Mouse (Mus musculus) left cerebral cortex, postnatal 25 days (tissue): ENCODE results near the gene Cox20. TPM values are rescaled to one million over a fixed set of nuclear protein-coding genes. Genes with fewer than 3 reads are reported as not detected.

Experiments
- DNase-seq, 2 experiments: peaks; one replicate each; pipeline ENCODE4 v3.0.0; 2022; ENCODE audit warnings: low spot score in 2 of 2, mixed read lengths in 1 of 2
- intact Hi-C: fragments of 180-260 bp; cut with DNase I; formaldehyde crosslinking; loops from one replicate; pipeline ENCODE4 v1.15.1; 2025
- total RNA-seq, 2 experiments: library from RNA; stranded (reverse); gene quantifications; 2 replicates each; pipeline ENCODE4 v1.2.3; 2021

Cox20 gene
- total RNA-seq, 2 experiments from 2014 or later, result 29.8 to 33.8 TPM

DNA sequence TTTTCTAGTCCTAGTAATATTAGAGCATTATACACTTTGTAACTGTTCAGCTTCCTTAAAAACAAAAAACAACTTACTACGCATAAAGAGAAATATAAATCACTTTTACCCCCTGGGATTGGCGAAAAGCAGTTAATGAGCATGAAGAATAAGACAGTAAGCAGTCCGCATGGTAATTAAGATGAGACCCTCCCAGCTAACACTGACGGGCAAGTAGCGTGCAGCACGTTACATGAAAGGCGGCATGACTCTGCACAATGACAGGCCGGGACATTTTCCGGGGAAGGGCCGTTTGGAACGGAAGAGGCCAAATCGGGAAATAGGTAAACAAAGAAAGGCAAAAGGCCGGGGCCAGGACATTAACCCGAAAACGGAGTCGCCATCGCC is 935 bp upstream of the Cox20 start:
- DNase-seq, result peak in 1 of 2 experiments; percentile 93
- intact Hi-C loops, result loop anchor here (1.0 to 5.0 kb wide), 4 partner anchors 19 to 336 kb away; partner anchors contain the start of genes Catspere2, Efcab2 and Hnrnpu

DNA sequence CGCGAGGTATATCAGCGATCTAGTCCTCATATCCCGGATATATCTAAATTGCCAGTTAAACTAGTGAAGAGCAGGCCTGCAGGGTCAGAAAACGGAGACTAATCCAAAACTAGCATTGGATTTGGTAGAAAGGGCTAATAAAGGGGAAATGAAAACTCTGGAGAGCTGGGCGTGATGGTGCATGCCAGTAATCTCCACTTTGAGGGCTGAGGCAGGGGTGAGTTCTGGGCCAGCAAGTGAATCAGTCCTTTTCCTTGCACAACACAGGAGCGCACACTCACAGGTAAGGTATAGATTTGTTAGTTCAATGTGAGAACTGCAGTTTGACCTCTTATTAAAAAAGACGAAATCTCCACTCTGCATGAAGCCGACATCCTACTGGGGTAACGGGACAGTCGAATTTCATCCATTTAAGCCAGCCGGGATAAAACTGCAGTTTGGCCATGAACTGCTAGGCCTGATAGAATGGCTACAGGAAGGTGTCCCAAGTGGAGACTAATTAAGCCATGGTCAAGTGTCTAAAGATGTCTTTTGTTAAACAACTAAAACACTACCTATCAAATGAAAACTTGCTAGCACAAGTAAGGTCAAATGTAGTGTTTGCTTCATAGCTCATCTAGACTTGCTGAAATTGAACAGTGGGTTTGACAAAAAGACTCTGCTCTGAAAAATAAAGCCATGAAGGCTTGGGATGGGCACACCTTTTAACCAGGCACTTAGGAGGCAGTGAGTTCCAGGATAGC is 536 bp downstream of the Cox20 start:
- no peak for DNase-seq
- intact Hi-C loops, result loop anchor here (5.0 kb wide), 1 partner anchor 337 kb away; the partner anchor contains the start of gene Catspere2

DNA sequence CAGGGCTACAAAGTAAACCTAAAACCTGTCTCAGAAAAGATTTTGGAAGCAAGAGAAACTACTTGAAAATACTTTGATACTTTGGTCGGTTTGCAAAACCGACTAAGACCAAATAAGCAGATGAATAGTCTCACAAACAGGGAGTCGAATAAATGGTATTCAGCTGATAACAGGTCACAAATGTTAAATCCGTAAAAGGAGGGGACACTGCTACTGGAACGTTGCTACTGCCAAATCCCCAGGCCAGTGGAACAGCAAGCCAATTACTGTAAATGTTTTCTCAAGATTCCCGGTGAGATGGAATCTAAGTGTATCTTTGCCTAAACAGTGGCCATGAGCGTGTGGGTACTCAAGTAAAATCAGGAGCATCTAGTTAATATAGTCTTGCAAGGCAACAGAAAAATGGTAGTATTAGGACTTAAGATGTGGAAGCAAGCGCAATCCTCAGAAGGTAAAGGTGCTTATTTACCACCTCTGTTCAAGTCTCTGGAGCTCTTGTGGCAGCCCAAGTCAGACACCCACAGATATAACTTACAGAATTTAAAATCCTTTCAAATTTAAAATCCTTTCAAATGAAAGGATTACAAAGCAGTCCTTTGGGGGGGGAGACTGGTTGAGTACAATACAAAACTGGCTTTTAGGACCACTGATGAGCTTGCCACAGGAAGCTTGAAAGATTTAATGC is 1.2 kb downstream of the Cox20 start:
- DNase-seq, result no peak
- intact Hi-C loops, result no loop called here

DNA sequence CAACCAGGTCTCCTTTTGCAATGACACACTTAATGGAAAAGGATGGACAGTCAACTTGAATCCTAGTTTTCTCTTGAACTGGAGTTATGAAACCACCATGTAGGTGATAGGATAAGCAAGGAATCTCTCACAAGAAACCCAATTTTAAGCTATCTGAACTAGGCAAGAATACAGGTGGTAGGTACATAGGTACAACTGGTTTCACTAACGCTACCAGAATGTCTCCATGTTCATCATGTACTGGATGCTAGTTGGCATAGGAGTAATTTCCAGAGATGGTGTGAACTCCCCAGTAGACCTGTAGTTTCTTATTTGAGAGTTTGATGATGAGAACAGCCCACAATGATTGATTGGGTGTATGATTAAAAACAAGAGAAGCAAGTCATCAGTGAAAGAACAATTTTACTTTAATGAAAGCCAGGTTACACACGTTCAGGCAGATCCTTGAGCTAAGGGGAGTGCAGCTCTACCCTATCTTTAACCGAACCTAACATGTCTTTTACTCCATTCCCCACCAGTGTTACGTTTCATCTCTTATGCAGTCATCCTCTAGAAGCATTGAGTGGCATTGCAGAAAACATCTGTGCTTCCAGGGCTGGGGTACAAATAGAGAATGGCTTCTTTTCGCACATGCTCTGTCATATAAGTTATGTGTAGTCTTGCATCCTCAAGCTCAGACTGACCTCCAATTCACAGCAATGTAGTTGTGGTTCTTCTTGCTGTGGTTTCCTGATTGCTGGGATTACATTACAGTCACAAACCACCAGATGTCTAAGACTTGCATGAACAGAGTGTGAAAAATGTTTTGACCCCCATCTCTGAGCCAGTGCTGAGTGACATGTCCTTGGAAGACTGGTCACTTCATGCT is 2.0 kb downstream of the Cox20 start:
- intact Hi-C loops, result no loop called here
- peak in 1 of 2 experiments; percentile 16 for DNase-seq

DNA sequence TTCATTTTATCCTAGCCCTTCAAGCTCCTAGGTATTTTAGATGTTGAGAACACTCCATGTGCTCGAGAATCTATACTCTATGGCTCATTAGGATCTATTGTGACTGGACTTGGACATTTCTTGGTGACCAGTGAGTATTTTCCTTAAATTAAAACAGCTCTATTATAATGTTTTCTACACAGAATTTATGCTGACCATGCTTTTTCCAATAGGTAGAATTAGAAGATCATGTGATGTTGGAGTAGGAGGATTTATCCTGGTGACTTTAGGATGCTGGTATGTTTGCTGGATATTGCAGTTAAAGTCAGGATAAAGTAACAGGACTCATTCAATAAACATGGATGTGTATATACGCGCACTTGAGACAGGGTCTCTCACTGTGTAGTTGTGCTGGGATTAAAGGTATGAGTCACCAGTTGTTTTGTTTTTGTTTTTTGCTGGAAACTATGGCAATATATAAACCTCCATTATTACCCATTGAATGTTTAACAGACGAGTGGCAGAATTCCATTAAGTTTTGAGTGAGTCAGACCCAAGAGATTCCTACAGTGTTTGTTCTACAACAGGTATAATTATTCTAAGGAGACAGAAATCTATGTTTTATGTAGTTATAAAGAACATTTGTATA is 2.9 kb downstream of the Cox20 start:
- no peak for DNase-seq
- intact Hi-C loops, result no loop called here

DNA sequence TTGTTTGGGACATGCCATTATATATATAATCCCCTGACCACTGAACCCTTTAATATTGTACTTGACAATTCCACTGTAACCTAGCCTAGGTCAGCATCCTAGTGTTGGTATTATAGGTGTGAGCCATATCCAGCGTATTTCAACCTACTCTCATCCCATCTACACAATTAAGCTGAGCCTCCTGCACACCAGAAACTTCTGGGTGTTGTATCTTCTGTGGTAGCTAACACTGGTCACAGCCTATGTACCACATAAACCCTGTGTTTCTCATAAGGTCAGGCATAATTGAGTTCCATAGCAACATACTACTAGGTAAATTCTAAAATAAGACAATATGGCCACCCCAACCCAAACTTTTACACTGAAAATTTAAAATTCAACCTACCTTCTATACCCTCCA is 4.3 kb downstream of the Cox20 start:
- no peak for DNase-seq
- intact Hi-C loops, result no loop called here

DNA sequence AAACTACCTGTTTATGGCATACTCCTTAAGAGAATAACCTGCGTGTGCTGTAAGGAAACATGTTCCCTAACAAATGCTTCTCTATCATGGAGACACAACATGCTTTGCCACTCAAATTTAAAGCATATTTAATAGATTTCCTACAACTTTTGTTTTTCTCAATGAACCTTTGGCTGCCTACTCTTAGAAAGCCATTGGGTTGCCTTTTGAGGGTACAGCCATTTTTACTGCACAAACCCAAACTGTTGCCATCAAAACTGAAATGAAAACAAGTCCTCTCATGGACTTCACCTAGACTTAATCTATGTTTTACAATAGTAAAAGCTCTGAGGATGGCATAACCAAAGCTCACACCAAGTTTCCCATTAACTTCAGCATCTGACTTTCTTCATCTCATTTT is 5.6 kb downstream of the Cox20 start:
- DNase-seq, result no peak
- intact Hi-C loops, result no loop called here

DNA sequence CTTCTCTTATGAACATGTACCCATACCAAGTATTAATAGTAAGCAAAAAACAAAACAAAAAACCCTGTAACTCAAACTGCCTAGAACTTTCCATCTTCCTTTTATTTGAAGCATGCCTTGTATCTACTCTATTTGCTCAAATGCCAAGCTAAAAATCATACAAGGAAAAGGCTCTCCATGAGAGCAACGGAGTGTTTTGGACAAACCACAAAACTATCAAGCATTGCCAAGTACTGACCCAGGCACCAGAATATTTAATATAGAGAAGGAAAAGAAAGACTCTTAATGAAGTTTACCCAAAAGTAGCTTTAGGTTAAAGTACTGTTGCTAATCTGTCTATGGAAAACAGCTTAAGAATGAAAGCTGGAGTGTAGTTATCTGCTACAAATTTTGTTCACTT is 7.4 kb downstream of the Cox20 start:
- intact Hi-C loops, result no loop called here
- DNase-seq, result no peak

DNA sequence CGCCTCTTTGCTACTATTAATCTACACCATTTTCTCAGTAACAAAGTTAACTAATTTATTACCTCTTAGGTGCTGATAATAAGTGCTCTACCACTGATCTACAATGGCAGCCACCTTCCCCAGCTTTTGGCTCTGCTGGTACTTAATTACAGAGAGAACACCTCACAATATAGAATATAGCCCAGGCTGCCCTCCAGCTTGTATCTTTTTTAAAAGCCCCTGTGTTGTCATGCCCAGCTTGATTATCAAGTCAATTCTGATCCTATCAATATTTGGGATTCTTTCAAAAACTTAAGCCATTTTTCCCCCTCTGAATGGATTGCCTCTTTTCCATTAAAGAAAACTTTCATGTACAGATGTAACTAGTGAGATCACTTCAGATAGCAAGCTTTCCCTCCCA is 8.0 kb downstream of the Cox20 start:
- intact Hi-C loops, result no loop called here
- DNase-seq, result no peak

DNA sequence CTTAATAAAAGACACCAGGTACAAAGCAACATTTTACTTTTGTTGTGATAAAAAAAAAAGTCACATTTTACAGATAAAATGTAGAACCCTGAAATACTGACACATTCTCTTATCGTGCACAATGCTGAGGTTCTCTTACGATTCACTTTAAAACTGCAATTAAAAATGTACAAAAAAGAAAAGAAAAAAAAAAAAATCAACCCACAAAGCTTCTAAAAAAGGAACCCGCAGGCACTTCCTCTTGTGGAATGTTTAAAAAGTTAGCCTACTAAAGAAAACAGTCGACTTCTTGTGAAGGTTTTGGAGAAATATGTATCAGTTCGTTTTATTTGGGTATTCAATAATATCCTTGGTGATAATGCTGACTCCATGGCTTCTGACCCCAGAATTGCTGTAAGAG is 10.1 kb downstream of the Cox20 start:
- intact Hi-C loops, result no loop called here
- no peak for DNase-seq

DNA sequence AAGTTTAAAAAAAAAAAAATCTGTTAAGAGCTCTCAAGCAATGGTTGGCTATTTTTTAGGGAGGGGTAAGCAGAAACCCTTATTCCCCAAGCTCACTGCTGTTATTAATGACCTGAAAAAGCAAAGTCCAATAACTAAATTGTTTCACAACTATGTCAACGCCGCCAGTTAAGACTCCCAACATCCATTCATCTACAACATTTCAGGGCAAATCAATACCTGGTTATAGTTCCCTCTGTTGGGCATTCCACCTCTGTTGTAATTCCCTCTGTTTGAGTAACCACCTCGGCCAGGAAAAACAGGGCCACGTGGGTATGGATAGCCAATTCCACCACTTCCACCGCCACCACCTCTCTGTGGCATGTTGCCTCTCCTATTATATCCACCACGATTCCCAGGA is 11.0 kb downstream of the Cox20 start:
- intact Hi-C loops, result no loop called here
- no peak for DNase-seq

DNA sequence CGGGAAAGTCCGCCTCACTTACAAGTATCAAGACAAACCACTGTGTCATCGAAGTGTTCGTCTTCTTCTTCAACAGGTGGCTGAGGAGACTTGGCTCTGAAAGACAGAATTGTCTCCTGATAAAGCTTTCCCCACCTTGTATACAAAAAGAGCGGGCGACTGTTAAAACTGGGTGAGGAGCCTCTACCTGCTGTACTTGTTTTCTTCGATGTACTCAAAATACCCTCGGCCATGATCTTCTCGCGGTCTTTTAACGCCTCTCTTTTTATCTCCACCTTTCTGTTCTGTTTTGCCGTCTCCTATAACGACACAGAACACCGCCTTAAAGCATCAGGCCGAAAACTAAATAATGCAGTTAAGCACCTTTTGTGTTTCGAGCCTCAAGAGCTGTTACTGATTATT is 16.9 kb downstream of the Cox20 start:
- peak in 1 of 2 experiments; percentile 15 for DNase-seq
- intact Hi-C loops, result loop anchor here (2.0 kb wide), 1 partner anchor 113 kb away; no protein-coding TSS in a partner anchor

DNA sequence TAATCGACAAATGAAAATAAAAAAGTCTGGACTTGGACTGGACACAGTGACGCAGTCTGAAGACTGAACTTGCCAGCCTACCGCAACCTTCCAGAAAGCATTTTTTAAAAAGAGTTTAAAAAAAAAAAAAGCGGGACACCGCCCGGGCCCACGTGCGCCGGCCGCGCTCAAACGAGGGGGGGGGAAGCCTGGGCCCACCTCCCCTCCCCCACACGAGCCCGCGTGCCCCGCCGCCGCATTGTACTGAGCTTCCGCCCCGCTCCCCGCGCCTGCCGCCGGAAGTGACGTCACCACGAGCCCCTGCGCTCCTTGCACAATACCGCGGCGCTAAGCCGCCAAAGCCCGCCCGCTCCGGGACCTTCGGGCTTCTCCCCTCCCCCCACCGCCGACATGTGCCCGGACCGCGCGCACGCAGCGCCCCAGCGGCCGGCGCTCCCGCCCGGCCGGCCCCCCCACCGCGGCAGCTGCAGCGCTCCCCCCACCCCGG is 17.4 kb downstream of the Cox20 start:
- intact Hi-C loops, result loop anchor here (2.0 kb wide), 1 partner anchor 112 kb away; no protein-coding TSS in a partner anchor
- DNase-seq, result peak; percentile 89 to 91

DNA sequence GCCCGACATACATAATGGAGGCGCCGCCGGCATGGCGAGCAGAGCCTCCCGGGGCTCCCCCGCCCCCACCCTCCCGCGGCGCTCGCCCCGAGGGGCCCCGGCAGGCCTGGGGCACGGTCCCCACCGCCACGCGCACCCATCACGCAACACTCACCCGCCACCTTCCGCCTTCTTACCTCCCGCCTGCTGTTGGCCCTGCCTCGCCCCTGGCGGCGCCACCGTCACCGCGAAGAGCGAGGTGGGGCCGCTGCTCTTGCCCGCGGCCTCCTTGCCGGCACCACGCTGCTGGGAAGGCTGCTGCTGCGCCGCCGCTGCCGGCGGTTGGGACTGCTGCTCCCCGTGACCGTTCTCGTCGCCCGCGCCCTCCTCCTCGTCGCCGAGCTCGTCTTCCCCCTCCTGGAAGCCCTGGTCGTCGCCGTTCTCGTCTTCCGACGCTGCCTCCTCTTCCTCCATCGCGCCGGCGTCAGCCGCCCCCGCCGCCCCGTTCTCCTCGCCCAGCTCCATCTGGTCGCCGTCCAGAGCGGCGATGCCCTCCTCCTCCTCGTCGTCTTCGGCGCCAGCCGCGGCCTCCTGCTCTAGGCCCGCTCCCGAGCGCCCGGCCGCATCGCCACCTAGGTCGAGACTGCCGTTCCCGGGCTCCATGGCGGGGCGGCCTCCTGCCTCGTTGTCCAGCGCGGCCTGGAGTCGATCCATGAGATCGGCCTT is 18.0 kb downstream of the Cox20 start:
- DNase-seq, result peak in 1 of 2 experiments; percentile 60
- intact Hi-C loops, result loop anchor here (1.0 to 2.0 kb wide), 4 partner anchors 19 to 112 kb away; partner anchors contain the start of gene Efcab2

DNA sequence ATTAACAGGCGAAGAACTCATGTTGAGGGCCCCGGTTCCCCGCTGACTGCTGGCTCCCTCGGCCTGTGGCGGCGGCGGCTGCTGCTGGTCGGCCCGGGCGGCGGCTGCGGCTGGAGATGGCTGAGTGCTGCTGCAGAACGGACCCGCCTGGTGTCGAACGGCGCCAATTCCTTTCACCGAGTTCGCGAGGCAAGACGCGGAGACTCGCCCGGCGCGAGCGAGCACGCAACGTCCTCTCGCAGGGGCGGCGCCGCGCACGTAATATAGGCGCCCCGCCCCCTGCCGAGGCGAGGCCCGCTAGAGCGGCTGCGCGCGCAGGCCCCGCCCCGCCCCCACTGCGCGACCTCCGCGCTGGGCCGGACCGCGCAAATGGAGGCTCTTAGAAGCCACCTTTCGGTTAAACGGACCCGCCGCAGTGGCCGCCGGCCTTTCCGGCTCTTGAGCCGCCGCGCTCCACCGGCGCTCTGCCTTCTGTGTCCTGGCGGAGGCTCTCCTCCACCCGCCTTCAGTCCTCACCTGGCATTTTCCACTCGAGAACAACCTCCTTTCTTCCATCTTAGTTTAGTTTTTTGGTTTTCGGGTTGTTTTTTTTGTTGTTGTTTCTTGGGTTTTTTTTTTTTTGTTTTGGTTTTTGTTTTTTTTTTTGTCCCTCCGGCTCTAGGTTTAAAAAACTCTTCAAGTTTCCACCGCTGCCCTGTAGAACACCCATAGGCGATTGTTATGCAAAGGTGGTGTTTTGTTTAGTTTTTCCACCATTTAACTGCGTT is 18.8 kb downstream of the Cox20 start, which contains the start of gene Hnrnpu:
TSS of gene Hnrnpu (minus strand) at position 247 of the 767 bp plus-strand sequence.
- DNase-seq, result peak; percentile 97 to 98
- intact Hi-C loops, result loop anchor here (1.0 to 2.0 kb wide), 4 partner anchors 19 to 111 kb away; partner anchors contain the start of gene Efcab2

DNA sequence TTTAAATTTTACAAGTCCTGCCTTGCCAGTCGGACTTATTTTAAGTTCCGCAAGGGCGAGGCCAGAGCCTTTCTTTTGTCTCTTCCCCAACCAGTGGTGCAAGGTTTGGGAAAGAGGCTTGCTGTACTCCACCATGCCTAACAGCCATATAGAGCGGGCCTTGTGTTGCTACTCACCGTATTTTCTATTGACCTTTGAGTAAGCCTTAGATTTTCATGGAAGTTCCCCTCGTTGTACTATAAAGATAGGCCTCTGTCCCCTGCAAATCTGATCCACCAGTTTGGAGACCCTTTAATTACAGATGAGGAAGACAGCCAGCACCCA is 19.4 kb downstream of the Cox20 start:
- intact Hi-C loops, result no loop called here
- DNase-seq, result peak in 1 of 2 experiments; percentile 16

DNA sequence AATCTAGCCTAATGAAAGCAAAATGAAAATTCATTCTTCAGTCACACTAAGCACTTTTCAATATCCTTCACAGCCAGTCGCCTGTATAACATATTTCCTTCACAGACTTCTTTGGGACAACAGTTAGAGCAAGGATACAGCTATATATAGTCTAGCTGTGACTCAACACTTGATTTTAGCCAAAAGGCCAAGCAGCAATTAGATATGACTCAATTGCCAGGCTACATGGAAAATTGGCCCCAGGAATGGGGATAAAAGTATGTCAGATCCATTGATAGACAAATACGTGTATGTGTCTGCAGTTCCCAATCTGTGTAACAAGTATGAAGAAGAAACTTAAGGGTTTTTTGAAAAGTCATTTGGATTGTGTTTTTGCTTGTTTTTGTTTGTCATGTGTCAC is 21.3 kb downstream of the Cox20 start:
- no peak for DNase-seq
- intact Hi-C loops, result no loop called here

DNA sequence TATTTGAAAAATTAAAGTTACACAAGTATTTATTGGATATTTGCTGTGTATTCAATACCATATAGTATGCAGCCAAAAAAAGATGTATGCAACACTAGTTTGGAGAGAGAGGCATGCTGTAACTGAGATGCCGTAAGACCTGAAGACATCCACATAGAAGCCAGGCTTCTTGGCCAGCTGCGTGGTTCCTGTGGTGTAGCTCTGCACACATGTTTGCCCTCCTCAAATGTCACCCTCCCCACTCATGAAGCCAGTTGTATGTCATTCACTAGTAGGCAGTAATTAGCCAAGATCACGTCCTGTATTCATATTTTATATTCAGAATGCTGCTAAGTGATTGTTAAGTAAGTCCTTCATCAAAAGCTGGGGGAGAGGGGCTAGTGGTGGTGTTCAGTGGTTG is 22.5 kb downstream of the Cox20 start:
- intact Hi-C loops, result no loop called here
- no peak for DNase-seq
